Mouse (Mus musculus): ENCODE data around the gene 6030452D12Rik.

DNA sequence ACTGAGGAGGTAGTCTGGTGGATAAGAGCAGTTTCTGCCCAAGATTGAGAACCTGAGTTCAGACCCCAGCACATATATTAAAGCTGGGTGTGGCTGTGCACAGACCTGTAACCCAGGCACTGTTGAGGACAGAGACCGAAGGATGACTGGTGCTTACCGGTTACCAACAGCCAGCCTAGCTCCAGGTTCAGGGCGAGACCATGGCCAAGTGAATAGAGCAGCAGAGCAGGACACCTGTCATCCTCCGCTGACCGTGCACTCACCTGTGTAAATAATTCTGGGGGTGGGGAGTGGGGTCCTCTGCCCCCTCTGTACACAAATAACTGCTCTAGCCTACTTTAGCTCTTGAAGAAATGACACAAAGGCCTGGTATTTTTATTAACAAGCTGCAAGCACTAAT, 26.3 kb upstream of the 6030452D12Rik start:
- TF ChIP-seq CTCF (IDR thresholded peaks at IDR 0.05; ENCODE audit: low read depth) (no peak), EP300 (IDR thresholded peaks at IDR 0.05; ENCODE audit: low read depth) (no peak)
